ENCODE assay signal across 8 mouse cellular contexts in genomic region chr8:4237814-4238433, GRCm38 (mm10). TPM values are rescaled to one million over a fixed set of nuclear protein-coding genes. Genes with fewer than 3 reads are reported as not detected.
DNase-seq lines count a peak whose midpoint lies in the region; ATAC-seq and TF ChIP-seq lines count a peak whose summit lies in the region.

No protein-coding gene starts in this region.

- intact Hi-C loops in heart, postnatal 25 days (cut with DNase I): loop anchor here (2.0 to 5.0 kb wide), 2 partner anchors 15 to 254 kb away; partner anchors contain the start of genes Cers4 and Snapc2

- H3K4me2 ChIP-seq in heart, embryonic 15.5 days: peak overlapping the region; percentile 72
- H3K4me2 ChIP-seq in limb, embryonic 13.5 days (replicated peaks): peak overlapping the region; percentile 90
- peak overlapping the region; percentile 91 for H3K4me2 ChIP-seq in myocyte (ENCODE audit: low read depth)

- H3K36me3 ChIP-seq in heart, embryonic 15.5 days: peaks cover 8% of the 10 kb centered on the region; the same call in 1 of the 2 replicates
- H3K36me3 ChIP-seq in limb, embryonic 13.5 days: peaks cover 22% of the 10 kb centered on the region
- H3K36me3 ChIP-seq in myocyte (ENCODE audit: control insufficient read depth, insufficient read depth): peaks cover 6% of the 10 kb centered on the region

- H3K9me3 ChIP-seq in heart, embryonic 15.5 days (replicated peaks): no peaks in the 10 kb centered on the region
- no peaks in the 10 kb centered on the region for H3K9me3 ChIP-seq in limb, embryonic 13.5 days

- peak overlapping the region; percentile 68 for H3K9ac ChIP-seq in heart, embryonic 15.5 days
- H3K9ac ChIP-seq in limb, embryonic 13.5 days: peak overlapping the region; percentile 78

- no peak for TF ChIP-seq POLR2A in myocyte (IDR thresholded peaks at IDR 0.05; ENCODE audit: insufficient read length, low read depth)

- peak overlapping the region; percentile 82 for H3K4me3 ChIP-seq in heart, embryonic 15.5 days
- H3K4me3 ChIP-seq in limb, embryonic 13.5 days: peak overlapping the region; percentile 83
- peak overlapping the region; percentile 89 for H3K4me3 ChIP-seq in myocyte

- H3K79me2 ChIP-seq in myocyte (ENCODE audit: control insufficient read depth, insufficient read depth): peaks cover 31% of the 10 kb centered on the region

- WGBS in heart, embryonic 15.5 days: 17% methylated on average over 15 of the region's 15 CpGs
- 23% methylated on average over 15 of the region's 15 CpGs for WGBS in limb, embryonic 13.5 days

- no peaks in the 10 kb centered on the region for H3K27me3 ChIP-seq in heart, embryonic 15.5 days
- 0 out of 2 replicates have a peak, but pooled peaks cover 3% of the 10 kb centered on the region for H3K27me3 ChIP-seq in limb, embryonic 13.5 days
- H3K27me3 ChIP-seq in myocyte (ENCODE audit: control insufficient read depth, insufficient read depth, insufficient read length): no peaks in the 10 kb centered on the region

- ATAC-seq in heart, embryonic 15.5 days (replicated peaks; ENCODE audit: insufficient number of reproducible peaks, insufficient read depth, low FRiP score, low read depth): no peak
- ATAC-seq in limb, embryonic 13.5 days (ENCODE audit: low FRiP score, low read depth): no peak

- H3ac ChIP-seq in myocyte (ENCODE audit: control insufficient read depth, insufficient read length): peak overlapping the region; percentile 76

- DNase-seq in heart, adult 8-10 months (ENCODE audit: low spot score): peak; percentile 41
- DNase-seq in heart, postnatal 25 days (ENCODE audit: low spot score): no peak
- peak; percentile 63 to 66 for DNase-seq in adrenal gland, postnatal 36 days
- DNase-seq in right cerebral cortex, postnatal 14 days: no peak
- no peak for DNase-seq in left cerebral cortex, adult 8-10 months (ENCODE audit: low spot score in 2 of 2)

- H3K27ac ChIP-seq in heart, embryonic 15.5 days: peak overlapping the region; percentile 93
- peak overlapping the region; percentile 93 for H3K27ac ChIP-seq in limb, embryonic 13.5 days

- H3K4me1 ChIP-seq in heart, embryonic 15.5 days (replicated peaks): peaks cover 27% of the 10 kb centered on the region
- H3K4me1 ChIP-seq in limb, embryonic 13.5 days: peaks cover 25% of the 10 kb centered on the region

TF ChIP-seq in myocyte, 11 proteins besides CTCF, POLR2A, EP300 and RAD21:
- no peak for TF ChIP-seq MYOD1 (IDR thresholded peaks at IDR 0.05; ENCODE audit: control insufficient read depth in 1 of 3, insufficient read length in 2 of 3, low read depth in 2 of 3)
- no peak for TF ChIP-seq TCF3 (IDR thresholded peaks at IDR 0.05; ENCODE audit: insufficient read length, low read depth)
- no peak for TF ChIP-seq REST (IDR thresholded peaks at IDR 0.05; ENCODE audit: insufficient read depth, insufficient read length)
- no peak for TF ChIP-seq USF1 (IDR thresholded peaks at IDR 0.05; ENCODE audit: low read depth)
- no peak for TF ChIP-seq MAX (IDR thresholded peaks at IDR 0.05; ENCODE audit: low read depth)

RNA-seq across cellular contexts. Expression of gene Map2k7, which starts 0.6 kb away (rescaled TPM):
- 10 to 100 TPM; 69.9 to 84.0 (median 75.2) TPM for total RNA-seq in heart, adult 8-10 months (2022)
- total RNA-seq in heart, postnatal 25 days (2021): 10 to 100 TPM; 68.9 to 69.9 TPM
- 10 to 100 TPM; 89.3 to 95.0 TPM for total RNA-seq in adrenal gland, postnatal 36 days (2021)
- polyA plus RNA-seq in heart, embryonic 15.5 days (2015; fragmentation: Nextera tagmentation; extraction: Ambion mirVana): 21.0 and 24.6 TPM in 2 replicates
- polyA plus RNA-seq in limb, embryonic 13.5 days (2015; fragmentation: Nextera tagmentation; extraction: Ambion mirVana): 29.3 and 29.9 TPM in 2 replicates
- polyA plus RNA-seq in myocyte (2012; fragmentation: generic; extraction: Trizol): 35.0 TPM
- 100 to 1,000 TPM in 3 of 4 experiments, 10 to 100 TPM in 1; 96.7 to 124 (median 103) TPM for total RNA-seq in left cerebral cortex, adult 8-10 months (2022)

RNA-seq across cellular contexts. Expression of gene Gm49320, which starts 0.7 kb away (rescaled TPM):
- total RNA-seq in heart, adult 8-10 months (2022): under 1 TPM in 1 of 4 experiments, not detected in 3; 0.25 TPM
- total RNA-seq in heart, postnatal 25 days (2021): not detected
- total RNA-seq in adrenal gland, postnatal 36 days (2021): 1 to 10 TPM in 1 of 2 experiments, not detected in 1; 1.7 TPM
- 0.34 and 0.79 TPM in 2 replicates for polyA plus RNA-seq in heart, embryonic 15.5 days (2015; fragmentation: Nextera tagmentation; extraction: Ambion mirVana)
- polyA plus RNA-seq in limb, embryonic 13.5 days (2015; fragmentation: Nextera tagmentation; extraction: Ambion mirVana): 1.3 and 2.4 TPM in 2 replicates
- polyA plus RNA-seq in myocyte (2012; fragmentation: generic; extraction: Trizol): 0.36 TPM
- total RNA-seq in left cerebral cortex, adult 8-10 months (2022): 1 to 10 TPM in 3 of 4 experiments, under 1 TPM in 1; 0.13 to 1.8 (median 1.4) TPM

RNA-seq across cellular contexts. Expression of gene Tgfbr3l, which starts 10.1 kb away (rescaled TPM):
- 1 to 10 TPM; 1.7 to 5.0 (median 2.6) TPM for total RNA-seq in heart, adult 8-10 months (2022)
- total RNA-seq in heart, postnatal 25 days (2021): 1 to 10 TPM; 2.4 to 2.5 TPM
- total RNA-seq in adrenal gland, postnatal 36 days (2021): 10 to 100 TPM; 11.1 to 11.5 TPM
- 3.0 and 3.3 TPM in 2 replicates for polyA plus RNA-seq in heart, embryonic 15.5 days (2015; fragmentation: Nextera tagmentation; extraction: Ambion mirVana)
- 4.6 and 5.7 TPM in 2 replicates for polyA plus RNA-seq in limb, embryonic 13.5 days (2015; fragmentation: Nextera tagmentation; extraction: Ambion mirVana)
- polyA plus RNA-seq in myocyte (2012; fragmentation: generic; extraction: Trizol): 1.4 TPM
- total RNA-seq in left cerebral cortex, adult 8-10 months (2022): 10 to 100 TPM in 3 of 4 experiments, 1 to 10 TPM in 1; 9.2 to 17.6 (median 12.5) TPM

RNA-seq across cellular contexts. Expression of gene Lrrc8e, which starts 11.3 kb away (rescaled TPM):
- 1 to 10 TPM in 1 of 4 experiments, under 1 TPM in 3; 0.41 to 1.3 (median 0.87) TPM for total RNA-seq in heart, adult 8-10 months (2022)
- total RNA-seq in heart, postnatal 25 days (2021): under 1 TPM; 0.08 to 0.34 TPM
- total RNA-seq in adrenal gland, postnatal 36 days (2021): 10 to 100 TPM; 21.4 to 24.1 TPM
- 0.11 and 0.49 TPM in 2 replicates for polyA plus RNA-seq in heart, embryonic 15.5 days (2015; fragmentation: Nextera tagmentation; extraction: Ambion mirVana)
- polyA plus RNA-seq in limb, embryonic 13.5 days (2015; fragmentation: Nextera tagmentation; extraction: Ambion mirVana): 0.41 and 0.62 TPM in 2 replicates
- 2.4 TPM for polyA plus RNA-seq in myocyte (2012; fragmentation: generic; extraction: Trizol)
- under 1 TPM in 1 of 4 experiments, not detected in 3; 0.09 TPM for total RNA-seq in left cerebral cortex, adult 8-10 months (2022)

RNA-seq across cellular contexts. Expression of gene Snapc2, which starts 15.0 kb away (rescaled TPM):
- total RNA-seq in heart, adult 8-10 months (2022): 10 to 100 TPM; 17.6 to 20.0 (median 19.3) TPM
- 10 to 100 TPM; 14.4 to 15.0 TPM for total RNA-seq in heart, postnatal 25 days (2021)
- total RNA-seq in adrenal gland, postnatal 36 days (2021): 10 to 100 TPM; 25.6 to 32.1 TPM
- polyA plus RNA-seq in heart, embryonic 15.5 days (2015; fragmentation: Nextera tagmentation; extraction: Ambion mirVana): 37.7 and 47.0 TPM in 2 replicates
- 63.8 and 68.4 TPM in 2 replicates for polyA plus RNA-seq in limb, embryonic 13.5 days (2015; fragmentation: Nextera tagmentation; extraction: Ambion mirVana)
- polyA plus RNA-seq in myocyte (2012; fragmentation: generic; extraction: Trizol): 36.2 TPM
- total RNA-seq in left cerebral cortex, adult 8-10 months (2022): 10 to 100 TPM; 36.2 to 40.5 (median 39.0) TPM

Comparison
In these comparisons a context has a peak if more than half of its experiments do, and no peak if none do; other contexts are left out.
1. DNase-seq: peak in heart, adult 8-10 months (single experiment) and adrenal gland, postnatal 36 days (2 of 2); none in heart, postnatal 25 days (single experiment), right cerebral cortex, postnatal 14 days (single experiment) and left cerebral cortex, adult 8-10 months (0 of 2).
2. Peak in every context shown above with its lines, with median percentiles within 50 percentile points of each other: H3K4me2 ChIP-seq and H3K4me3 ChIP-seq.